Mouse (Mus musculus): ENCODE measurements at regions not wholly inside any gene's neighbourhood (a gene's known extent, or its start where the extent isn't known, plus 50 kb on each side); places are given as distances from the start of the nearest gene placed in this dataset.

GRCm38 (mm10) chr1:98932239-98932638 lies 511.3 kb downstream of the Slco6d1 start:
- no peak for TF ChIP-seq CTCF (IDR thresholded peaks at IDR 0.05; ENCODE audit: borderline replicate concordance, insufficient read depth, low read depth, low read length)
- TF ChIP-seq POLR2A (IDR thresholded peaks at IDR 0.05; ENCODE audit: borderline replicate concordance, insufficient read depth, low read length), result no peak

Measured in cerebellum, adult 2 months (tissue).